Comparison of ENCODE assay signal across 16 mouse cellular contexts in genomic region chr19:58345137-58345536, GRCm38 (mm10).
"Had no signal": no experiment of that assay in that cellular context is flagged by ENCODE, and none has a peak within 500 bp of the region (broad histone marks: within the 10 kb centered on the region; RNA-seq: fewer than 3 reads in every experiment).

No protein-coding gene starts in this region.

- H3K36me3 ChIP-seq: kidney, embryonic 15.5 days; liver, embryonic 13.5 days; stomach, embryonic 15.5 days had no signal

- H3K4me3 ChIP-seq: kidney, embryonic 15.5 days; left cerebral cortex, adult 2 months; liver, embryonic 13.5 days; stomach, embryonic 15.5 days had no signal

- H3K4me1 ChIP-seq: liver, embryonic 13.5 days had no signal

- DNase-seq: kidney, adult 8-10 months; kidney, postnatal 10 days; kidney, postnatal 36 days; layer of hippocampus, postnatal 36 days; liver, embryonic 13.5 days; lung, adult 2 months; lung, postnatal 14 days; lung, postnatal 4 days; retina, postnatal 1 day; right cerebral cortex, postnatal 25 days; spleen, adult 18-20 months; thymus, postnatal 25 days had no signal

- H3K27ac ChIP-seq: kidney, embryonic 15.5 days; left cerebral cortex, adult 2 months; liver, embryonic 13.5 days; stomach, embryonic 15.5 days had no signal

- H3K9ac ChIP-seq: kidney, embryonic 15.5 days; liver, embryonic 13.5 days; stomach, embryonic 15.5 days had no signal

- H3K9me3 ChIP-seq: kidney, embryonic 15.5 days; liver, embryonic 13.5 days; stomach, embryonic 15.5 days had no signal

- ATAC-seq: midbrain, embryonic 16.5 days had no signal

- H3K27me3 ChIP-seq: kidney, embryonic 15.5 days; liver, embryonic 13.5 days; stomach, embryonic 15.5 days had no signal

- H3K4me2 ChIP-seq: kidney, embryonic 15.5 days; liver, embryonic 13.5 days; stomach, embryonic 15.5 days had no signal
